Mouse (Mus musculus) Patski (cell line): Measurements from ENCODE around the gene Osbpl7. TPM values are rescaled to one million over a fixed set of nuclear protein-coding genes. Genes with fewer than 3 reads are reported as not detected.

Experiments used
- ATAC-seq: fragments of 100-300 bp; one replicate; pipeline ENCODE4 v1.8.0; 2021
- CTCF ChIA-PET: fragments of 350-600 bp; sonication (Branson Sonifier 250); formaldehyde crosslinking; loops from one replicate; lab custom pipeline; 2022; ENCODE audit warnings: inconsistent platforms; lab: Charles Lee
- POLR2A ChIA-PET: fragments of 350-600 bp; sonication (Branson Sonifier 250); formaldehyde crosslinking; loops from one replicate; lab custom pipeline; 2022; ENCODE audit warnings: antibody characterized with exemption, inconsistent platforms; lab: Charles Lee
- DNase-seq: peaks from one replicate; pipeline ENCODE4 v3.0.0-alpha.2; 2011; ENCODE audit warnings: low read depth, low spot score
- H3K27me3 ChIP-seq: fragments of 371-371 bp; one replicate; pipeline ENCODE4 v1.5.1; 2021
- CTCF ChIP-seq: fragments of 100-300 bp; IDR thresholded peaks from one replicate; pipeline ENCODE4 v1.5.1; 2021
- in situ Hi-C: fragments of 300-500 bp; cut with MboI; formaldehyde crosslinking; loops from 3 replicates; pipeline ENCODE4 v1.11.1; 2018; ENCODE audit warnings: low pct_unique_long_range_greater_than_20kb, mixed read lengths
- polyA plus RNA-seq: library from polyadenylated mRNA; unstranded; gene quantifications from one replicate; pipeline ENCODE4 v1.2.3, GENCODE M21; 2021

The Osbpl7 gene
- polyA plus RNA-seq, 1 experiment from 2014 or later: 11.1 TPM

GRCm38 (mm10) chr11:97052219-97052646 is 1.8 kb downstream of the Osbpl7 start:
- TF ChIP-seq CTCF: no peak
- CTCF ChIA-PET: no interaction called here
- POLR2A ChIA-PET: no interaction called here
- no peaks in the 10 kb centered on the region for H3K27me3 ChIP-seq
- ATAC-seq: no peak
- no peak for DNase-seq
- in situ Hi-C loops: no loop called here

GRCm38 (mm10) chr11:97063274-97063920 is 13.0 kb downstream of the Osbpl7 start:
- POLR2A ChIA-PET: no interaction called here
- ATAC-seq (no peak), DNase-seq (no peak)
- CTCF ChIA-PET: no interaction called here
- in situ Hi-C loops: no loop called here
- no peaks in the 10 kb centered on the region for H3K27me3 ChIP-seq
- no peak for TF ChIP-seq CTCF

- H3K27me3 ChIP-seq: no peaks in the 10 kb centered on the region
- in situ Hi-C loops: no loop called here
Observed at GRCm38 (mm10) chr11:97063921-97064295, 13.5 kb downstream of the Osbpl7 start.

GRCm38 (mm10) chr11:97065538-97066295 is 15.3 kb downstream of the Osbpl7 start:
- ATAC-seq (no peak), DNase-seq (no peak)
- POLR2A ChIA-PET: interaction anchor here (0.7 kb wide), 1 partner anchor 1519 kb away, joined by 3 read pairs; no protein-coding TSS in a partner anchor
- no peak for TF ChIP-seq CTCF
- in situ Hi-C loops: no loop called here
- CTCF ChIA-PET: interaction anchor here (1.0 kb wide), 1 partner anchor 692 kb away, joined by 3 read pairs; no protein-coding TSS in a partner anchor
- no peaks in the 10 kb centered on the region for H3K27me3 ChIP-seq

More at GRCm38 (mm10) chr11:97063921-97064295, 13.5 kb downstream of the Osbpl7 start:
- no peak for DNase-seq
- ATAC-seq: no peak
- ChIA-PET CTCF (no interaction called here), POLR2A (no interaction called here)
- no peak for TF ChIP-seq CTCF

- no peak for TF ChIP-seq CTCF
- in situ Hi-C loops: no loop called here
- ChIA-PET POLR2A (no interaction called here), CTCF (interaction anchor here (1.3 kb wide), 1 partner anchor 37 kb away, joined by 3 read pairs; the partner anchor contains the start of gene Scrn2)
- DNase-seq (no peak), ATAC-seq (no peak)
- H3K27me3 ChIP-seq: no peaks in the 10 kb centered on the region
Observed at GRCm38 (mm10) chr11:97066656-97067360, 16.4 kb downstream of the Osbpl7 start.

- no peak for TF ChIP-seq CTCF
Observed at GRCm38 (mm10) chr11:97069333-97069732, 18.9 kb downstream of the Osbpl7 start.

GRCm38 (mm10) chr11:97069770-97070169 is 19.3 kb downstream of the Osbpl7 start:
- DNase-seq (no peak), ATAC-seq (no peak)
- POLR2A ChIA-PET: no interaction called here
- in situ Hi-C loops: loop anchor here (5.0 kb wide), 1 partner anchor 78 kb away; no protein-coding TSS in a partner anchor
- H3K27me3 ChIP-seq: no peaks in the 10 kb centered on the region
- CTCF ChIA-PET: no interaction called here
- TF ChIP-seq CTCF: no peak

More at GRCm38 (mm10) chr11:97069333-97069732, 18.9 kb downstream of the Osbpl7 start:
- H3K27me3 ChIP-seq: no peaks in the 10 kb centered on the region
- POLR2A ChIA-PET: interaction anchor here (0.6 kb wide), 1 partner anchor 13 kb away, joined by 4 read pairs; no protein-coding TSS in a partner anchor
- ATAC-seq (no peak), DNase-seq (no peak)
- in situ Hi-C loops: no loop called here
- CTCF ChIA-PET: no interaction called here

- TF ChIP-seq CTCF: no peak
- in situ Hi-C loops: loop anchor here (5.0 kb wide), 1 partner anchor 76 kb away; no protein-coding TSS in a partner anchor
- DNase-seq (no peak), ATAC-seq (no peak)
- ChIA-PET CTCF (interaction anchor here (0.9 kb wide), 1 partner anchor 48 kb away, joined by 3 read pairs; no protein-coding TSS in a partner anchor), POLR2A (no interaction called here)
- H3K27me3 ChIP-seq: no peaks in the 10 kb centered on the region
Observed at GRCm38 (mm10) chr11:97071129-97071528, 20.7 kb downstream of the Osbpl7 start.

GRCm38 (mm10) chr11:97072533-97072932 is 22.1 kb downstream of the Osbpl7 start:
- DNase-seq (no peak), ATAC-seq (no peak)
- in situ Hi-C loops: loop anchor here (5.0 kb wide), 1 partner anchor 75 kb away; no protein-coding TSS in a partner anchor
- CTCF ChIA-PET: interaction anchor here (0.7 to 1.4 kb wide), 5 partner anchors 9 to 104 kb away, joined by 3 to 4 read pairs (median 3); no protein-coding TSS in a partner anchor
- TF ChIP-seq CTCF: no peak
- POLR2A ChIA-PET: no interaction called here
- H3K27me3 ChIP-seq: no peaks in the 10 kb centered on the region

GRCm38 (mm10) chr11:97074235-97074634 is 23.8 kb downstream of the Osbpl7 start:
- no peak for ATAC-seq

More at GRCm38 (mm10) chr11:97074235-97074634, 23.8 kb downstream of the Osbpl7 start:
- TF ChIP-seq CTCF: no peak
- ChIA-PET CTCF (interaction anchor here (1.3 kb wide), 1 partner anchor 9 kb away, joined by 5 read pairs; no protein-coding TSS in a partner anchor), POLR2A (no interaction called here)
- H3K27me3 ChIP-seq: no peaks in the 10 kb centered on the region
- in situ Hi-C loops: loop anchor here (5.0 kb wide), 1 partner anchor 73 kb away; no protein-coding TSS in a partner anchor
- DNase-seq: no peak
